9 mouse cellular contexts compared by ENCODE assay signal in the genomic region with DNA sequence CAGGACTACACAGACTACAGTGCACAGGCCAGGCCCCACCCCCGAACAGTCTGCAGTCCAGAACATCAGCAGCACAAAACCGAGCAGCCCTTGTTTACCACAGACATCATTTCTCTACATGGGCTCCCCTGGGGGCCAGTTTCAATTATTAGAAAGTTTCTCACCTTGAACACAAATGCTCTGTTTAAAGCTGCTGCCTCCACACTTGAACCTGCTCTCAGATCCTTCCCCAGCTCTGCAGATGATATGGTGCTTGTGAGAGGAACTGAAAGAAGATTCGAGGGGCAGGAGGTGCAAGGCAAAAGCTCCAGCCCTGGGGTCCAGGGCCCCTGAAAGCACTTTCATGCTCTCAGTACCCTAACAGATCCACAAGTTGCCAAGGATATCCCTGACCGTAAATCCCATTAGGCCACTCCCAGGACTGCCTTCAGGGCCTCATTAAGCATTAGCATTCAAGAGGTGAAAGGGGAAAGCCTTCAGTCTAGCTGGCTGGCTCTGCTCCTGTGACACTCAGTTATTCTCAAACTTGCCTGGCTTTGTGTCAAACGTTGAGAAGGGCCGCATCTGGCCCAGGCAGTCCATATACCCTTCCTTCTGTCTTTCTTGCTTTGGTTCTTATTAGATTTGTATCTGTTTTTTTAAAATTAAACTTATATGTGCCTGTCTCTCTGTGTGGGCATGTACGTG. TPM values are rescaled to one million over a fixed set of nuclear protein-coding genes. Genes with fewer than 3 reads are reported as not detected.
DNase-seq lines count a peak whose midpoint lies in the region; ATAC-seq lines count a peak whose summit lies in the region.
"Had no signal": no experiment of that assay in that cellular context is flagged by ENCODE, and none has a peak within 500 bp of the region (broad histone marks: within the 10 kb centered on the region; RNA-seq: fewer than 3 reads in every experiment).

No protein-coding gene starts in this region.

- no peak for DNase-seq in heart, embryonic 10.5 days (ENCODE audit: low spot score)
- peak; percentile 32 for DNase-seq in retina, postnatal 1 day
- no peak for DNase-seq in retina, embryonic 14.5 days (ENCODE audit: low spot score)
- DNase-seq in cerebellum, postnatal 36 days, result no peak
- DNase-seq in thymus, postnatal 14 days, result no peak
- no peak for DNase-seq in adrenal gland, postnatal 4 days (ENCODE audit: low spot score in 2 of 2)
- DNase-seq: layer of hippocampus, adult 9-11 months had no signal

- ATAC-seq in heart, embryonic 11.5 days (replicated peaks; ENCODE audit: insufficient number of reproducible peaks, low FRiP score, low TSS enrichment), result no peak
- peak; percentile 70; the same call in 1 of the 2 replicates for ATAC-seq in limb, embryonic 12.5 days (ENCODE audit: insufficient number of reproducible peaks, insufficient read depth, low FRiP score, low TSS enrichment, low read depth)

- H3K9me3 ChIP-seq in heart, embryonic 10.5 days, result no peaks in the 10 kb centered on the region
- no peaks in the 10 kb centered on the region for H3K9me3 ChIP-seq in heart, embryonic 11.5 days (replicated peaks; ENCODE audit: control insufficient read depth, low read length)
- peaks cover 5% of the 10 kb centered on the region; the same call in 1 of the 2 replicates for H3K9me3 ChIP-seq in limb, embryonic 12.5 days

- no peaks in the 10 kb centered on the region for H3K27me3 ChIP-seq in heart, embryonic 10.5 days (ENCODE audit: insufficient read depth, poor library complexity, severe bottlenecking)
- H3K27me3 ChIP-seq in heart, embryonic 11.5 days (ENCODE audit: control insufficient read depth, insufficient read depth, low read length), result no peaks in the 10 kb centered on the region
- H3K27me3 ChIP-seq in limb, embryonic 12.5 days, result no peaks in the 10 kb centered on the region

- no peak overlapping the region for H3K9ac ChIP-seq in heart, embryonic 11.5 days (ENCODE audit: low read depth, low read length)
- no peak overlapping the region for H3K9ac ChIP-seq in limb, embryonic 12.5 days (replicated peaks)

- no peak overlapping the region for H3K4me3 ChIP-seq in heart, embryonic 10.5 days
- no peak overlapping the region for H3K4me3 ChIP-seq in heart, embryonic 11.5 days (ENCODE audit: low read depth, low read length)
- no peak overlapping the region for H3K4me3 ChIP-seq in limb, embryonic 12.5 days (replicated peaks)

- peak overlapping the region; percentile 17; the same call in 1 of the 2 replicates for H3K27ac ChIP-seq in heart, embryonic 10.5 days
- H3K27ac ChIP-seq in heart, embryonic 11.5 days (ENCODE audit: low read depth, low read length), result no peak overlapping the region
- peak overlapping the region; percentile 56 for H3K27ac ChIP-seq in limb, embryonic 12.5 days

- WGBS in heart, embryonic 10.5 days, result 59% methylated on average over 7 of the region's 7 CpGs
- WGBS in heart, embryonic 11.5 days (ENCODE audit: insufficient replicate concordance), result 59% methylated on average over 7 of the region's 7 CpGs
- 35% methylated on average over 7 of the region's 7 CpGs for WGBS in limb, embryonic 12.5 days

- no peak overlapping the region for H3K4me2 ChIP-seq in heart, embryonic 11.5 days
- no peak overlapping the region for H3K4me2 ChIP-seq in limb, embryonic 12.5 days

- peaks cover 79% of the 10 kb centered on the region for H3K4me1 ChIP-seq in heart, embryonic 10.5 days
- H3K4me1 ChIP-seq in heart, embryonic 11.5 days (ENCODE audit: control insufficient read depth, insufficient read depth, low read length), result peaks cover 47% of the 10 kb centered on the region
- peaks cover 55% of the 10 kb centered on the region for H3K4me1 ChIP-seq in limb, embryonic 12.5 days (replicated peaks)

- 0 out of 2 replicates have a peak, but pooled peaks cover 2% of the 10 kb centered on the region for H3K36me3 ChIP-seq in heart, embryonic 10.5 days
- H3K36me3 ChIP-seq in heart, embryonic 11.5 days (ENCODE audit: control insufficient read depth, insufficient read depth, low read length), result no peaks in the 10 kb centered on the region
- H3K36me3 ChIP-seq in limb, embryonic 12.5 days, result no peaks in the 10 kb centered on the region

RNA-seq across cellular contexts. Expression of gene Phf2, which starts 13.5 kb away (rescaled TPM):
- polyA plus RNA-seq in heart, embryonic 10.5 days (2016; fragmentation: Nextera tagmentation; extraction: Ambion mirVana), result 4.1 and 6.8 TPM in 2 replicates
- 5.3 and 7.5 TPM in 2 replicates for polyA plus RNA-seq in heart, embryonic 11.5 days (2014; fragmentation: Nextera tagmentation; extraction: Ambion mirVana)
- polyA plus RNA-seq in limb, embryonic 12.5 days (2016; fragmentation: Nextera tagmentation; extraction: Ambion mirVana), result 9.9 and 10.5 TPM in 2 replicates
- 10 to 100 TPM; 44.6 to 45.7 TPM for total RNA-seq in adrenal gland, postnatal 4 days (2021)
